Mouse (Mus musculus): ENCODE measurements around the gene Gm11492.

DNA sequence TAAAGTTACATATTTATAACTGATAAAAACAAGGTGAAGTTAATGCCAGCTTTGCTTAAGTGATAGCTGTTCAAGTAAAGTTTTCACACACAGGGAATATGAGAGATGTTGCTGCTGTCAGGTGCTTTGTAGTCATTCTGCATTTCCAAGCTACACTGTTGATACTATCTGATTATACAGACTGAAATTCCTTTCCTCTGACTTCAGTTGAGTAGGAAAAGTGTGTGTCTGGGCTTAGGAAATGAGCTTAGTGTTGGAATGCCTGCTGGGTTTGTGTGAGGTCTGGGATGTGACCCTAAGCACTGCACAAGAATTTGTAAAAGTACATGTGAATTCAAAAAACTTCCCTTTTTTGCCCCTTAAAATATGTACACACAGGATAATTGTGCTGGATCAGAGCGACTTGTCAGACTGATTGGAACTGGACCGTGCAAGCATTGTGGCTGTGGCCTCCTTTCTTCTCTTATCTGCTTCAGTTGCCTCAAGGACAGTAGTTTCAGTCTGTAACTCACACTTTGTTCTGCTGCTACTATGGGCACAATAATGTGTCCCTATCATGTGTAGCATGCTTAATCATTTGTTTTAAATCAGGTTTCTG, 11.2 kb upstream of the Gm11492 start:
- TF ChIP-seq CTCF (IDR thresholded peaks at IDR 0.05; ENCODE audit: low read depth, low read length) (no peak), POLR2A (IDR thresholded peaks at IDR 0.05; ENCODE audit: insufficient read depth, low read length) (no peak), EP300 (IDR thresholded peaks at IDR 0.05; ENCODE audit: insufficient read depth, low read depth, low read length) (no peak)
